Mouse (Mus musculus) heart, adult 2 months (tissue): ENCODE data around the gene Cdk19.

Experiments
- CTCF ChIP-seq: fragments of 200-600 bp; IDR thresholded peaks from 2 replicates; pipeline ENCODE4 v1.8.1; 2022; ENCODE audit warnings: antibody characterized with exemption, mild to moderate bottlenecking, moderate library complexity
- POLR2A ChIP-seq: fragments of 200-500 bp; IDR thresholded peaks from 2 replicates; pipeline ENCODE4 v1.6.1; 2011; ENCODE audit warnings: mild to moderate bottlenecking, low read depth, low read length, control low read depth; ENCODE audit not compliant: insufficient read depth

DNA sequence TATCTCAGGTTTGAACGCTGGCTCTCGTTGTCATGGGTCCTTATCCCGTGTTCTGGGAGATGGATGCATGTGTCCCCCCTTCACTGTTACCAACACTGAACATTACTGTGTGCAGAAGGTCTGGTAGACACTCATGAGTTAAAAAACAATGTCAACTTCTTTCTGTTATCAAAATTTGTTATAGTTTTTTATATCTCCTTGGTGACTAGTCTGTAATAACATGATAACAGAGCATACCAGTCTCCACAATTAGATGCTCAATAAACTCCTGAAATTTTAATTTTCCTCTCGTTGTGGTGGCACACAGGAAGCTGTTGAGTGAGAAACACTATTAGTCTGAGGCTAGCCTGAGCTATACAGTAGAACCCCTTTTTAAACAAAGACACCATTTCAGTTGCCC, 159.1 kb downstream of the Cdk19 start:
- no peak for TF ChIP-seq CTCF
- TF ChIP-seq POLR2A, result no peak
